Mouse (Mus musculus) spleen, postnatal 10 days (tissue): ENCODE measurements around the gene Actg2.

ENCODE experiments used
- DNase-seq, 2 experiments: peaks; one replicate each; pipeline ENCODE4 v3.0.0; 2021 to 2022; ENCODE audit warnings: low spot score in 2 of 2

Actg2 gene

GRCm38 (mm10) chr6:83512495-83512894, 23.6 kb downstream of the Actg2 start:
- peak; percentile 59 to 83 for DNase-seq

- DNase-seq: no peak
These were observed 25.9 kb downstream of the Actg2 start for GRCm38 (mm10) chr6:83510210-83510609.

GRCm38 (mm10) chr6:83509442-83509841, 26.6 kb downstream of the Actg2 start:
- no peak for DNase-seq

GRCm38 (mm10) chr6:83507168-83507546, 28.9 kb downstream of the Actg2 start:
- DNase-seq: no peak

GRCm38 (mm10) chr6:83506258-83507167, 29.6 kb downstream of the Actg2 start, which contains the start of gene Dguok:
Dguok (minus strand) TSS chr6:83506969.
- peak; percentile 89 to 98 for DNase-seq

- DNase-seq: no peak
These were observed 30.5 kb downstream of the Actg2 start for GRCm38 (mm10) chr6:83505554-83505953.

- DNase-seq: no peak
These were observed 32.7 kb downstream of the Actg2 start for GRCm38 (mm10) chr6:83503361-83503760.

- DNase-seq: no peak
These were observed 33.4 kb downstream of the Actg2 start for GRCm38 (mm10) chr6:83502656-83503055.

- no peak for DNase-seq
These were observed 34.3 kb downstream of the Actg2 start for GRCm38 (mm10) chr6:83501524-83502310.

- DNase-seq: peak in 1 of 2 experiments; percentile 49
These were observed 35.6 kb downstream of the Actg2 start for GRCm38 (mm10) chr6:83500462-83500861.

- no peak for DNase-seq
These were observed 37.0 kb downstream of the Actg2 start for GRCm38 (mm10) chr6:83499078-83499477.

GRCm38 (mm10) chr6:83496753-83497710, 39.0 kb downstream of the Actg2 start:
- no peak for DNase-seq

GRCm38 (mm10) chr6:83496009-83496752, 39.9 kb downstream of the Actg2 start:
- DNase-seq: no peak

GRCm38 (mm10) chr6:83490622-83491021, 45.4 kb downstream of the Actg2 start:
- no peak for DNase-seq

- no peak for DNase-seq
These were observed 47.9 kb downstream of the Actg2 start for GRCm38 (mm10) chr6:83488200-83488599.

GRCm38 (mm10) chr6:83487298-83487697, 48.8 kb downstream of the Actg2 start:
- no peak for DNase-seq

- no peak for DNase-seq
These were observed 50.2 kb downstream of the Actg2 start for GRCm38 (mm10) chr6:83485854-83486253.

GRCm38 (mm10) chr6:83483776-83484175, 52.3 kb downstream of the Actg2 start:
- no peak for DNase-seq

GRCm38 (mm10) chr6:83482418-83483085, 53.5 kb downstream of the Actg2 start:
- DNase-seq: peak in 1 of 2 experiments; percentile 21

GRCm38 (mm10) chr6:83480019-83480655, 55.9 kb downstream of the Actg2 start:
- DNase-seq: no peak
